Mouse (Mus musculus) brain, embryonic 14.5 days (tissue): ENCODE results near the gene Ube4a.

Experiments
- CTCF ChIP-seq: fragments of 200-500 bp; IDR thresholded peaks from 2 replicates; pipeline ENCODE4 v1.5.1; 2012; ENCODE audit warnings: inconsistent platforms, mild to moderate bottlenecking, moderate library complexity, borderline replicate concordance; ENCODE audit not compliant: insufficient read depth, insufficient read length; ENCODE audit errors: extremely low read depth
- POLR2A ChIP-seq: fragments of 200-500 bp; IDR thresholded peaks from 2 replicates; pipeline ENCODE4 v1.6.1; 2012; ENCODE audit warnings: mild to moderate bottlenecking, inconsistent platforms, borderline replicate concordance; ENCODE audit not compliant: poor library complexity, insufficient read depth, insufficient read length, severe bottlenecking; ENCODE audit errors: extremely low read depth

DNA sequence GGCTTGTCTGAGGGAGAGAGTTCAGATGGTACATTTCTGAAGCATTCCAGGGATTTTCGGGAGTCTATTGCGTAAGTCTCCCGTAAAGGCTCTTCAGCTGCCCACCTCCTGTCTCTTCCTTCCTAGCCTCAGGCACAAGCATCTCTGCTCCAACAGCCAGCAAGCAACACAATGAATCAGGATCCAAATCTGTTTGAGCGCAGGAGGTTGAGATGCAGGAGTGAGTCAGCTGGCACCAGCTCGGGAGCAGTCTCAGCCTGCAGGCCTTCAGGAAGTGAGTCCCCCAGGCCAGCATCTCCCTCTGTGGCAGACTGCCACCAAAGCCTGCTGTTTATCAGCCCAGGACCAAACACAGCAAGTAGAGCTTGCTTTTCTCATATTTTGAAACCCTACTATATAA lies 60.4 kb downstream of the Ube4a start:
- no peak for TF ChIP-seq CTCF
- no peak for TF ChIP-seq POLR2A
